Mouse (Mus musculus): ENCODE measurements around the gene Gpat3.

- TF ChIP-seq POLR2A (IDR thresholded peaks at IDR 0.05; ENCODE audit: low read depth, low read length) (no peak), CTCF (IDR thresholded peaks at IDR 0.05; ENCODE audit: borderline replicate concordance, insufficient read depth, low read length) (no peak)
Observed at GRCm38 (mm10) chr5:100908478-100908877, 63.0 kb downstream of the Gpat3 start.

All from embryonic fibroblast, embryonic 13.5 days (primary cell).